Mouse (Mus musculus) heart, embryonic 15.5 days (tissue): Measurements from ENCODE around the gene Gnb1l. TPM values are rescaled to one million over a fixed set of nuclear protein-coding genes. Genes with fewer than 3 reads are reported as not detected.

Source experiments
- ATAC-seq: fragments of 200-750 bp; cut with Nextera tagmentation; replicated peaks from 2 replicates; pipeline ENCODE4 v1.8.0; 2017; ENCODE audit warnings: low read depth, moderate TSS enrichment; ENCODE audit not compliant: insufficient number of reproducible peaks, insufficient read depth, low FRiP score
- H3K27ac ChIP-seq: fragments of 300-500 bp; sonication (generic); 2 replicates; pipeline ENCODE4 v1.5.1; 2015; ENCODE audit warnings: mild to moderate bottlenecking, inconsistent platforms
- H3K27me3 ChIP-seq: fragments of 300-500 bp; sonication (generic); 2 replicates; pipeline ENCODE4 v1.6.1; 2015; ENCODE audit warnings: inconsistent platforms
- H3K36me3 ChIP-seq: fragments of 300-500 bp; sonication (generic); 2 replicates; pipeline ENCODE4 v1.6.1; 2015; ENCODE audit warnings: mild to moderate bottlenecking, inconsistent platforms
- H3K4me1 ChIP-seq: fragments of 300-500 bp; sonication (generic); replicated peaks from 2 replicates; pipeline ENCODE4 v1.6.1; 2015; ENCODE audit warnings: inconsistent platforms
- H3K4me2 ChIP-seq: fragments of 300-500 bp; sonication (generic); 2 replicates; pipeline ENCODE4 v1.6.1; 2015; ENCODE audit warnings: inconsistent platforms, mild to moderate bottlenecking, moderate library complexity
- H3K4me3 ChIP-seq: fragments of 300-500 bp; sonication (generic); 2 replicates; pipeline ENCODE4 v1.5.1; 2015; ENCODE audit warnings: mild to moderate bottlenecking, inconsistent platforms
- H3K9ac ChIP-seq: fragments of 300-500 bp; sonication (generic); 2 replicates; pipeline ENCODE4 v1.6.1; 2015; ENCODE audit warnings: mild to moderate bottlenecking, inconsistent platforms
- H3K9me3 ChIP-seq: fragments of 300-500 bp; sonication (generic); replicated peaks from 2 replicates; pipeline ENCODE4 v1.6.1; 2016; ENCODE audit warnings: inconsistent platforms
- WGBS: fragments of 180-500 bp; shearing (Covaris S2); methylation state at CpG from one replicate; pipeline ENCODE4 v1.1.7; 2015; ENCODE audit warnings: mixed read lengths; 5-methylcytosine and 5-hydroxymethylcytosine counted together
- polyA plus RNA-seq: library from polyadenylated mRNA; unstranded; fragments of >200 nt; fragmentation: Nextera tagmentation; extraction: Ambion mirVana; gene quantifications from 2 replicates; pipeline ENCODE4 v1.2.1, GENCODE M21; 2015

The Gnb1l gene
- polyA plus RNA-seq, 1 experiment from 2014 or later = 9.3 TPM

GRCm38 (mm10) chr16:18483839-18484238, 14.7 kb upstream of the Gnb1l start:
- H3K4me2 ChIP-seq = no peak overlapping the region
- no peak overlapping the region for H3K4me3 ChIP-seq
- H3K9ac ChIP-seq = no peak overlapping the region
- no peaks in the 10 kb centered on the region for H3K27me3 ChIP-seq
- H3K36me3 ChIP-seq = no peaks in the 10 kb centered on the region
- ATAC-seq = no peak
- no peak overlapping the region for H3K27ac ChIP-seq
- WGBS = 66% methylated on average over 5 of the region's 5 CpGs
- H3K4me1 ChIP-seq = no peaks in the 10 kb centered on the region
- no peaks in the 10 kb centered on the region for H3K9me3 ChIP-seq

- H3K4me3 ChIP-seq = no peak overlapping the region
- H3K9me3 ChIP-seq = no peaks in the 10 kb centered on the region
- no peak overlapping the region for H3K27ac ChIP-seq
- H3K4me2 ChIP-seq = no peak overlapping the region
- H3K9ac ChIP-seq = no peak overlapping the region
- no peak for ATAC-seq
- no peaks in the 10 kb centered on the region for H3K4me1 ChIP-seq
- no peaks in the 10 kb centered on the region for H3K36me3 ChIP-seq
- H3K27me3 ChIP-seq = no peaks in the 10 kb centered on the region
- WGBS = 35% methylated on average over 4 of the region's 4 CpGs
Measured at GRCm38 (mm10) chr16:18484386-18484785, 14.1 kb upstream of the Gnb1l start.

GRCm38 (mm10) chr16:18484794-18485435, 13.6 kb upstream of the Gnb1l start:
- Histone ChIP-seq H3K27ac (no peak overlapping the region), H3K4me1 (no peaks in the 10 kb centered on the region), H3K36me3 (no peaks in the 10 kb centered on the region), H3K4me2 (no peak overlapping the region), H3K9me3 (no peaks in the 10 kb centered on the region), H3K4me3 (no peak overlapping the region), H3K27me3 (no peaks in the 10 kb centered on the region), H3K9ac (no peak overlapping the region)
- no peak for ATAC-seq
- WGBS = 55% methylated on average over 5 of the region's 5 CpGs

GRCm38 (mm10) chr16:18486126-18486525, 12.4 kb upstream of the Gnb1l start:
- no peaks in the 10 kb centered on the region for H3K27me3 ChIP-seq

GRCm38 (mm10) chr16:18490281-18490680, 8.2 kb upstream of the Gnb1l start:
- H3K36me3 ChIP-seq = no peaks in the 10 kb centered on the region
- ATAC-seq = no peak
- H3K9ac ChIP-seq = no peak overlapping the region
- H3K4me1 ChIP-seq = no peaks in the 10 kb centered on the region
- no peak overlapping the region for H3K4me3 ChIP-seq
- no peaks in the 10 kb centered on the region for H3K27me3 ChIP-seq
- WGBS = 90% methylated on average over 3 of the region's 3 CpGs
- H3K9me3 ChIP-seq = no peaks in the 10 kb centered on the region
- H3K27ac ChIP-seq = no peak overlapping the region
- H3K4me2 ChIP-seq = no peak overlapping the region

More at GRCm38 (mm10) chr16:18486126-18486525, 12.4 kb upstream of the Gnb1l start:
- WGBS = 90% methylated on average over 2 of the region's 2 CpGs
- H3K9ac ChIP-seq = no peak overlapping the region
- no peaks in the 10 kb centered on the region for H3K36me3 ChIP-seq
- no peaks in the 10 kb centered on the region for H3K9me3 ChIP-seq
- no peaks in the 10 kb centered on the region for H3K4me1 ChIP-seq
- no peak overlapping the region for H3K27ac ChIP-seq
- H3K4me2 ChIP-seq = no peak overlapping the region
- H3K4me3 ChIP-seq = no peak overlapping the region
- ATAC-seq = no peak

GRCm38 (mm10) chr16:18490894-18491293, 7.6 kb upstream of the Gnb1l start:
- ATAC-seq = no peak
- H3K27me3 ChIP-seq = no peaks in the 10 kb centered on the region
- no peak overlapping the region for H3K9ac ChIP-seq
- H3K4me1 ChIP-seq = no peaks in the 10 kb centered on the region
- H3K27ac ChIP-seq = no peak overlapping the region
- WGBS = 63% methylated on average over 1 of the region's 1 CpGs
- no peaks in the 10 kb centered on the region for H3K36me3 ChIP-seq
- no peaks in the 10 kb centered on the region for H3K9me3 ChIP-seq
- no peak overlapping the region for H3K4me2 ChIP-seq
- no peak overlapping the region for H3K4me3 ChIP-seq

GRCm38 (mm10) chr16:18497865-18498515, 523 bp upstream of the Gnb1l start:
- Histone ChIP-seq H3K4me1 (peaks cover 21% of the 10 kb centered on the region), H3K36me3 (peaks cover 7% of the 10 kb centered on the region; the same call in 1 of the 2 replicates)
- 8% methylated on average over 6 of the region's 6 CpGs for WGBS

GRCm38 (mm10) chr16:18498996-18499395, 483 bp downstream of the Gnb1l start:
- no peak; the same call in 1 of the 2 replicates for ATAC-seq
- peaks cover 21% of the 10 kb centered on the region for H3K4me1 ChIP-seq
- H3K4me3 ChIP-seq = peak overlapping the region; percentile 89
- H3K27ac ChIP-seq = peak overlapping the region; percentile 57
- H3K36me3 ChIP-seq = peaks cover 10% of the 10 kb centered on the region; the same call in 1 of the 2 replicates
- under 1% methylated on average over 22 of the region's 24 CpGs for WGBS
- peak overlapping the region; percentile 92 for H3K4me2 ChIP-seq
- peak overlapping the region; percentile 90 for H3K9ac ChIP-seq
- H3K27me3 ChIP-seq = no peaks in the 10 kb centered on the region
- no peaks in the 10 kb centered on the region for H3K9me3 ChIP-seq

More at GRCm38 (mm10) chr16:18497865-18498515, 523 bp upstream of the Gnb1l start:
- Histone ChIP-seq H3K4me3 (peak overlapping the region; percentile 89), H3K27ac (peak overlapping the region; percentile 84), H3K4me2 (peak overlapping the region; percentile 92), H3K27me3 (no peaks in the 10 kb centered on the region), H3K9ac (peak overlapping the region; percentile 90), H3K9me3 (no peaks in the 10 kb centered on the region)
- peak; percentile 45 for ATAC-seq

GRCm38 (mm10) chr16:18501531-18501930, 3.0 kb downstream of the Gnb1l start:
- no peak overlapping the region for H3K4me3 ChIP-seq
- H3K27me3 ChIP-seq = no peaks in the 10 kb centered on the region
- H3K27ac ChIP-seq = no peak overlapping the region
- no peak overlapping the region for H3K4me2 ChIP-seq
- H3K4me1 ChIP-seq = peaks cover 21% of the 10 kb centered on the region
- no peak for ATAC-seq
- 92% methylated on average over 6 of the region's 6 CpGs for WGBS
- H3K9me3 ChIP-seq = no peaks in the 10 kb centered on the region
- H3K36me3 ChIP-seq = peaks cover 10% of the 10 kb centered on the region; the same call in 1 of the 2 replicates
- H3K9ac ChIP-seq = no peak overlapping the region

- H3K27me3 ChIP-seq = no peaks in the 10 kb centered on the region
- 88% methylated on average over 14 of the region's 14 CpGs for WGBS
- no peak overlapping the region for H3K9ac ChIP-seq
- H3K27ac ChIP-seq = no peak overlapping the region
- ATAC-seq = no peak
- H3K4me1 ChIP-seq = peaks cover 17% of the 10 kb centered on the region
- H3K36me3 ChIP-seq = peaks cover 10% of the 10 kb centered on the region; the same call in 1 of the 2 replicates
- no peak overlapping the region for H3K4me2 ChIP-seq
- no peak overlapping the region for H3K4me3 ChIP-seq
- H3K9me3 ChIP-seq = no peaks in the 10 kb centered on the region
Measured at GRCm38 (mm10) chr16:18503566-18504342, 5.2 kb downstream of the Gnb1l start.

- Histone ChIP-seq H3K4me1 (peaks cover 11% of the 10 kb centered on the region; the same call in 1 of the 2 replicates), H3K4me3 (no peak overlapping the region), H3K27me3 (no peaks in the 10 kb centered on the region), H3K36me3 (0 out of 2 replicates have a peak, but pooled peaks cover 3% of the 10 kb centered on the region), H3K9me3 (no peaks in the 10 kb centered on the region), H3K27ac (no peak overlapping the region), H3K9ac (no peak overlapping the region), H3K4me2 (no peak overlapping the region)
- ATAC-seq = no peak
- 93% methylated on average over 3 of the region's 3 CpGs for WGBS
Measured at GRCm38 (mm10) chr16:18506524-18507199, 8.1 kb downstream of the Gnb1l start.
